Mouse (Mus musculus) liver, embryonic 12.5 days (tissue): ENCODE data around the gene Auts2. TPM values are rescaled to one million over a fixed set of nuclear protein-coding genes. Genes with fewer than 3 reads are reported as not detected.

Experiments used
- ATAC-seq: fragments of 200-750 bp; cut with Nextera tagmentation; 2 replicates; pipeline ENCODE4 v1.8.0; 2017; ENCODE audit warnings: moderate number of reproducible peaks, mild to moderate bottlenecking, moderate library complexity
- H3K27ac ChIP-seq: fragments of 300-500 bp; sonication (generic); 2 replicates; pipeline ENCODE4 v1.5.1; 2016; ENCODE audit warnings: mild to moderate bottlenecking
- H3K27me3 ChIP-seq: fragments of 300-500 bp; sonication (generic); replicated peaks from 2 replicates; pipeline ENCODE4 v1.6.1; 2016; ENCODE audit warnings: mild to moderate bottlenecking, moderate library complexity
- H3K36me3 ChIP-seq: fragments of 300-500 bp; sonication (generic); 2 replicates; pipeline ENCODE4 v1.6.1; 2016; ENCODE audit warnings: mild to moderate bottlenecking, moderate library complexity
- H3K4me1 ChIP-seq: fragments of 300-500 bp; sonication (generic); 2 replicates; pipeline ENCODE4 v1.6.1; 2016
- H3K4me2 ChIP-seq: fragments of 300-500 bp; sonication (generic); 2 replicates; pipeline ENCODE4 v1.6.1; 2016; ENCODE audit warnings: mild to moderate bottlenecking, moderate library complexity
- H3K4me3 ChIP-seq: fragments of 300-500 bp; sonication (generic); 2 replicates; pipeline ENCODE4 v1.5.1; 2016; ENCODE audit warnings: mild to moderate bottlenecking, moderate library complexity
- H3K9ac ChIP-seq: fragments of 300-500 bp; sonication (generic); 2 replicates; pipeline ENCODE4 v1.6.1; 2016; ENCODE audit warnings: mild to moderate bottlenecking, moderate library complexity
- H3K9me3 ChIP-seq: fragments of 300-500 bp; sonication (generic); replicated peaks from 2 replicates; pipeline ENCODE4 v1.6.1; 2016; ENCODE audit warnings: mild to moderate bottlenecking, moderate library complexity
- whole genome bisulfite sequencing: fragments of 180-500 bp; shearing (Covaris S2); methylation state at CpG from one replicate; pipeline ENCODE4 v1.1.7; 2016; ENCODE audit not compliant: insufficient replicate concordance; 5-methylcytosine and 5-hydroxymethylcytosine counted together
- polyA plus RNA-seq: library from polyadenylated mRNA; unstranded; fragments of >200 nt; fragmentation: Nextera tagmentation; extraction: Ambion mirVana; gene quantifications from 2 replicates; pipeline ENCODE4 v1.2.1, GENCODE M21; 2016

Gene Auts2
- polyA plus RNA-seq, 1 experiment from 2014 or later, result 4.4 TPM

- Histone ChIP-seq H3K9ac (no peak overlapping the region), H3K4me1 (no peaks in the 10 kb centered on the region), H3K4me3 (no peak overlapping the region), H3K9me3 (no peaks in the 10 kb centered on the region), H3K36me3 (no peaks in the 10 kb centered on the region), H3K27me3 (no peaks in the 10 kb centered on the region), H3K4me2 (no peak overlapping the region), H3K27ac (no peak overlapping the region)
- no peak for ATAC-seq
- WGBS, result 30% methylated on average over 11 of the region's 11 CpGs
Observed at GRCm38 (mm10) chr5:131427734-131428413, 1115.3 kb downstream of the Auts2 start.

GRCm38 (mm10) chr5:131422737-131423136, 1120.4 kb downstream of the Auts2 start:
- 62% methylated on average over 3 of the region's 3 CpGs for WGBS
- H3K4me3 ChIP-seq, result no peak overlapping the region
- ATAC-seq, result no peak

DNA sequence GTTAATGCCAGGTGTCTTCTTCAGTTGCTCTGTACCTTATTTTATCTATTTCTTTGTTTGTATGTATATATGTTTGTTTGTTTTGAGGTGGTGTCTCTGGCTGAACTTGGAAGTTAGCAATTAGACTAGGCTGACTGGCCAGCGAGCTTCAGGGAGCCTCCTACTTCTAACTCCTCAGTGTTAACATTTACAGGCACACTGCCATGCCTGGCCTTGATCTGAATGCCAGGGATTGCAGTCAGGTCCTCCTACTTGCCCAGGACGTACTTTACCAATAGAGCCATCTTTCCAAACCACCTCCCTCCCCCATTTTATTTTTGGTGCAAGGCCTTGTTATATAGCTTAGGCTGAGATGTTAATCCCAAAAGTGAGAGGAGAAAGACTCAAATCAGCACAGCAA, 1122.7 kb downstream of the Auts2 start:
- no peaks in the 10 kb centered on the region for H3K27me3 ChIP-seq
- H3K27ac ChIP-seq, result no peak overlapping the region
- no peak overlapping the region for H3K4me3 ChIP-seq
- 37% methylated on average over 2 of the region's 2 CpGs for WGBS
- H3K9ac ChIP-seq, result no peak overlapping the region
- ATAC-seq, result no peak
- no peaks in the 10 kb centered on the region for H3K4me1 ChIP-seq
- H3K4me2 ChIP-seq, result no peak overlapping the region
- H3K36me3 ChIP-seq, result no peaks in the 10 kb centered on the region
- H3K9me3 ChIP-seq, result no peaks in the 10 kb centered on the region

More at GRCm38 (mm10) chr5:131422737-131423136, 1120.4 kb downstream of the Auts2 start:
- H3K9me3 ChIP-seq, result no peaks in the 10 kb centered on the region
- no peak overlapping the region for H3K4me2 ChIP-seq
- no peaks in the 10 kb centered on the region for H3K36me3 ChIP-seq
- no peaks in the 10 kb centered on the region for H3K27me3 ChIP-seq
- no peak overlapping the region for H3K27ac ChIP-seq
- H3K4me1 ChIP-seq, result no peaks in the 10 kb centered on the region
- H3K9ac ChIP-seq, result no peak overlapping the region

- Histone ChIP-seq H3K27ac (no peak overlapping the region), H3K4me3 (no peak overlapping the region), H3K4me1 (no peaks in the 10 kb centered on the region), H3K27me3 (no peaks in the 10 kb centered on the region), H3K9ac (no peak overlapping the region), H3K9me3 (no peaks in the 10 kb centered on the region), H3K36me3 (no peaks in the 10 kb centered on the region), H3K4me2 (no peak overlapping the region)
- no peak for ATAC-seq
- WGBS, result 57% methylated on average over 1 of the region's 1 CpGs
Observed at GRCm38 (mm10) chr5:131415902-131416545, 1127.1 kb downstream of the Auts2 start.

GRCm38 (mm10) chr5:131398250-131398649, 1144.9 kb downstream of the Auts2 start:
- no peaks in the 10 kb centered on the region; the same call in 1 of the 2 replicates for H3K9me3 ChIP-seq
- H3K36me3 ChIP-seq, result no peaks in the 10 kb centered on the region
- no peak overlapping the region for H3K9ac ChIP-seq
- H3K4me2 ChIP-seq, result no peak overlapping the region
- no peaks in the 10 kb centered on the region for H3K27me3 ChIP-seq
- no peak for ATAC-seq
- 56% methylated on average over 3 of the region's 3 CpGs for WGBS
- H3K4me1 ChIP-seq, result no peaks in the 10 kb centered on the region
- no peak overlapping the region for H3K4me3 ChIP-seq
- H3K27ac ChIP-seq, result no peak overlapping the region

GRCm38 (mm10) chr5:131395756-131396155, 1147.4 kb downstream of the Auts2 start:
- no peaks in the 10 kb centered on the region; the same call in 1 of the 2 replicates for H3K9me3 ChIP-seq
- H3K4me1 ChIP-seq, result no peaks in the 10 kb centered on the region
- no peak for ATAC-seq
- no peak overlapping the region for H3K9ac ChIP-seq
- H3K4me2 ChIP-seq, result no peak overlapping the region
- H3K36me3 ChIP-seq, result no peaks in the 10 kb centered on the region
- no peaks in the 10 kb centered on the region for H3K27me3 ChIP-seq
- 73% methylated on average over 8 of the region's 8 CpGs for WGBS
- H3K4me3 ChIP-seq, result no peak overlapping the region
- no peak overlapping the region for H3K27ac ChIP-seq
